Mouse (Mus musculus): ENCODE measurements around the gene Cep131.

Gene Cep131

GRCm38 (mm10) chr11:120098588-120099511 is 12.2 kb upstream of the Cep131 start, which contains the start of the genes Tepsin and Ndufaf8:
Tepsin (minus strand) TSS chr11:120098731.
Ndufaf8 (plus strand) TSS chr11:120098928.
- peak; percentile 99 for DNase-seq (ENCODE audit: low read depth, low spot score)

GRCm38 (mm10) chr11:120092817-120093591 is 6.4 kb upstream of the Cep131 start:
- peak; percentile 48 for DNase-seq (ENCODE audit: low read depth, low spot score)

GRCm38 (mm10) chr11:120090661-120091060 is 4.0 kb upstream of the Cep131 start:
- DNase-seq (ENCODE audit: low read depth, low spot score), result no peak

- no peak for DNase-seq (ENCODE audit: low read depth, low spot score)
Measured at GRCm38 (mm10) chr11:120085891-120086627, 568 bp downstream of the Cep131 start.

- DNase-seq (ENCODE audit: low read depth, low spot score), result no peak
Measured at GRCm38 (mm10) chr11:120080282-120080681, 6.3 kb downstream of the Cep131 start.

- no peak for DNase-seq (ENCODE audit: low read depth, low spot score)
Measured at GRCm38 (mm10) chr11:120076191-120076590, 10.4 kb downstream of the Cep131 start.

- DNase-seq (ENCODE audit: low read depth, low spot score), result peak; percentile 36
Measured at GRCm38 (mm10) chr11:120072986-120073647, 13.5 kb downstream of the Cep131 start.

GRCm38 (mm10) chr11:120071731-120072320 is 14.8 kb downstream of the Cep131 start:
- no peak for DNase-seq (ENCODE audit: low read depth, low spot score)

GRCm38 (mm10) chr11:120071065-120071464 is 15.6 kb downstream of the Cep131 start:
- DNase-seq (ENCODE audit: low read depth, low spot score), result no peak

GRCm38 (mm10) chr11:120070286-120070930 is 16.2 kb downstream of the Cep131 start:
- DNase-seq (ENCODE audit: low read depth, low spot score), result no peak

- no peak for DNase-seq (ENCODE audit: low read depth, low spot score)
Measured at GRCm38 (mm10) chr11:120069261-120069660, 17.4 kb downstream of the Cep131 start.

- DNase-seq (ENCODE audit: low read depth, low spot score), result peak; percentile 74
Measured at GRCm38 (mm10) chr11:120067834-120068233, 18.8 kb downstream of the Cep131 start.

- peak; percentile 95 for DNase-seq (ENCODE audit: low read depth, low spot score)
Measured at GRCm38 (mm10) chr11:120065291-120065690, 21.3 kb downstream of the Cep131 start.

- no peak for DNase-seq (ENCODE audit: low read depth, low spot score)
Measured at GRCm38 (mm10) chr11:120064668-120065040, 22.0 kb downstream of the Cep131 start.

- no peak for DNase-seq (ENCODE audit: low read depth, low spot score)
Measured at GRCm38 (mm10) chr11:120064006-120064667, 22.5 kb downstream of the Cep131 start.

- DNase-seq (ENCODE audit: low read depth, low spot score), result no peak
Measured at GRCm38 (mm10) chr11:120063326-120063725, 23.3 kb downstream of the Cep131 start.

- DNase-seq (ENCODE audit: low read depth, low spot score), result no peak
Measured at GRCm38 (mm10) chr11:120060634-120061033, 26.0 kb downstream of the Cep131 start.

- no peak for DNase-seq (ENCODE audit: low read depth, low spot score)
Measured at GRCm38 (mm10) chr11:120055953-120056732, 30.5 kb downstream of the Cep131 start.

GRCm38 (mm10) chr11:120053846-120054245 is 32.8 kb downstream of the Cep131 start:
- DNase-seq (ENCODE audit: low read depth, low spot score), result peak; percentile 76
